In the genomic region with DNA sequence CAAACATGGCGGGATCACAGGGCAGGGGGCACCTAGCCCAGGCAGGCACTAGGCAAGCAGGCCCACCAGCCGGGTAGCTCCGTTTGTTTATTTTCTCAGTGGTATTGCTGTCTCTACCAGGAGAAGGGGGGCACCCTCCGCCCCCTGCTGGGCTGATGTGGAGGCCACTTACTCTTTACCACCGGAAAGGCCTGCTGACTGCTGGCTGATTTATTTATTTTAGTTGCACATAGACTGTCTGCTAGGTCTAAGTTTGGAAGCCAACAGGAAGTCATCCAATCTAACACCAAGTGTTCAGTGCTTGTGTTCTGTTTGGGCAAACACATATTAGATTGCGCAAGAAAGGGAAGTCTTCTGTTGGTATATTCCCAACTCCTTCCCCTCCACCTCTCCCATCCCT, we compare ENCODE assay signal across 8 mouse cellular contexts.
DNase-seq lines count a peak whose midpoint lies in the region; ATAC-seq lines count a peak whose summit lies in the region.

No protein-coding gene starts in this region.

- H3K9me3 ChIP-seq in forebrain, embryonic 10.5 days, result no peaks in the 10 kb centered on the region
- H3K9me3 ChIP-seq in forebrain, embryonic 15.5 days, result no peaks in the 10 kb centered on the region
- no peaks in the 10 kb centered on the region for H3K9me3 ChIP-seq in kidney, embryonic 16.5 days (ENCODE audit: low read length)

- DNase-seq in forebrain, embryonic 10.5 days (ENCODE audit: extremely low spot score, low spot score), result no peak
- peak; percentile 43 for DNase-seq in testis, postnatal 10 days (ENCODE audit: low spot score)
- DNase-seq in testis, postnatal 14 days (ENCODE audit: low spot score), result no peak
- peak; percentile 61 to 74 for DNase-seq in lung, postnatal 4 days
- no peak for DNase-seq in cerebellum, adult 11 months

- ATAC-seq in forebrain, embryonic 15.5 days (replicated peaks), result no peak
- peak; percentile 66; the same call in 1 of the 2 replicates for ATAC-seq in kidney, embryonic 16.5 days (ENCODE audit: low FRiP score, low TSS enrichment)
- ATAC-seq in activated CD4-positive, CD25-positive, alpha-beta regulatory T cell, adult 4 months, result no peak

- peak overlapping the region; percentile 12; the same call in 1 of the 2 replicates for H3K27ac ChIP-seq in forebrain, embryonic 10.5 days
- H3K27ac ChIP-seq in forebrain, embryonic 15.5 days (replicated peaks), result no peak overlapping the region
- H3K27ac ChIP-seq in kidney, embryonic 16.5 days (ENCODE audit: low read length), result peak overlapping the region; percentile 38; the same call in 1 of the 2 replicates

- H3K4me1 ChIP-seq in forebrain, embryonic 10.5 days, result peaks cover 23% of the 10 kb centered on the region
- H3K4me1 ChIP-seq in forebrain, embryonic 15.5 days, result peaks cover 8% of the 10 kb centered on the region; the same call in 1 of the 2 replicates
- H3K4me1 ChIP-seq in kidney, embryonic 16.5 days (ENCODE audit: insufficient read depth, low read length), result peaks cover 21% of the 10 kb centered on the region

- H3K36me3 ChIP-seq in forebrain, embryonic 10.5 days (replicated peaks), result no peaks in the 10 kb centered on the region
- H3K36me3 ChIP-seq in forebrain, embryonic 15.5 days, result no peaks in the 10 kb centered on the region
- H3K36me3 ChIP-seq in kidney, embryonic 16.5 days (ENCODE audit: insufficient read depth, low read length), result no peaks in the 10 kb centered on the region

- peaks cover 24% of the 10 kb centered on the region for H3K27me3 ChIP-seq in forebrain, embryonic 10.5 days (ENCODE audit: poor library complexity, severe bottlenecking)
- H3K27me3 ChIP-seq in forebrain, embryonic 15.5 days, result no peaks in the 10 kb centered on the region
- no peaks in the 10 kb centered on the region for H3K27me3 ChIP-seq in kidney, embryonic 16.5 days (ENCODE audit: insufficient read depth, low read length)

- no peak overlapping the region for H3K4me2 ChIP-seq in forebrain, embryonic 15.5 days (replicated peaks)
- no peak overlapping the region for H3K4me2 ChIP-seq in kidney, embryonic 16.5 days (replicated peaks; ENCODE audit: low read depth, low read length)

- no peak overlapping the region for H3K4me3 ChIP-seq in forebrain, embryonic 10.5 days
- H3K4me3 ChIP-seq in forebrain, embryonic 15.5 days, result no peak overlapping the region
- H3K4me3 ChIP-seq in kidney, embryonic 16.5 days (ENCODE audit: low read length), result no peak overlapping the region

- no peak overlapping the region for H3K9ac ChIP-seq in forebrain, embryonic 15.5 days (replicated peaks)
- no peak overlapping the region for H3K9ac ChIP-seq in kidney, embryonic 16.5 days (replicated peaks; ENCODE audit: low read length)

- 59% methylated on average over 6 of the region's 6 CpGs for WGBS in forebrain, embryonic 10.5 days
- WGBS in forebrain, embryonic 15.5 days, result 65% methylated on average over 6 of the region's 6 CpGs
- WGBS in kidney, embryonic 16.5 days, result 20% methylated on average over 6 of the region's 6 CpGs

Comparison
In these comparisons a context has a peak if more than half of its experiments do, and no peak if none do; other contexts are left out.
1. DNase-seq: peak in testis, postnatal 10 days (single experiment) and lung, postnatal 4 days (2 of 2); none in forebrain, embryonic 10.5 days (single experiment), testis, postnatal 14 days (single experiment) and cerebellum, adult 11 months (single experiment).